In the genomic region with DNA sequence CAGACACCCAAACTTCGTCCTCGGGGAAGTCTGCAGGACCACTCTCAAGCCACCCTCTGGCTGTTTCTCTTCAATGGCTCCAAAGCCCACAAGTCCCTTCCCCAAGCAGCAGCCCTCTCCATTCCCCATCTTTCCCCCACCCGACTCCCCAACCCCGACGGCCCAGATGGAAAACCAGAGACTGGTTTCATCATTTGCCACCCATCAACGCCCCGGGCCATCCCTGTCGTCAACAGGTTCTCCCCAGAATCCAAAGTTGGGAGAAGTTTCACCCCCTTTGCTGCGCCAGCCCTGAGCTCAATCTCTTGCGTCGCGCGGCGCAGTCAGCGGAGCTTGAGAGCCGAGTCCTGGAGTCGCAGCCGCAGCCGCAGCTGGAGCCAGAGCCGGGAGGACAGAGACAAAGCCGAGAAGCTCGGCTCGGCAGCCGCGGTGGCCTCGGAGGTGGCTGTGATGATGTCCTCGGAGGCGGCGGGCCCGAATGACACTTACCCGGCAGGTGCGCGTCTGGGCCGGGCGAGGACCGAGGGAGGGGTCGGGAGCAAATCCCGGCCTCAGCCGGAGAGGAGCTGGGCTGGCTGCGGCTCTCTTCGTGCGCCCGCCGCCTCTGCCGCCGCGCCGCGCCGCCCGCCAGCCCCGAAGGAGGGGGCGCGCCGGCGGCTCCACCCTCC, we compare ENCODE assay signal across 8 mouse cellular contexts. TPM values are rescaled to one million over a fixed set of nuclear protein-coding genes. Genes with fewer than 3 reads are reported as not detected.
DNase-seq lines count a peak whose midpoint lies in the region; ATAC-seq and TF ChIP-seq lines count a peak whose summit lies in the region.

No protein-coding gene starts in this region.

- no peaks in the 10 kb centered on the region for H3K9me3 ChIP-seq in hindbrain, embryonic 12.5 days (replicated peaks)
- H3K9me3 ChIP-seq in neural tube, embryonic 11.5 days (ENCODE audit: control insufficient read depth, low read length) = no peaks in the 10 kb centered on the region

- ATAC-seq in hindbrain, embryonic 12.5 days (ENCODE audit: low FRiP score) = peak; percentile 21; the same call in 1 of the 2 replicates
- ATAC-seq in neural tube, embryonic 11.5 days (ENCODE audit: insufficient read depth, low FRiP score, low TSS enrichment) = no peak

- peaks cover 29% of the 10 kb centered on the region for H3K4me1 ChIP-seq in hindbrain, embryonic 12.5 days
- H3K4me1 ChIP-seq in neural tube, embryonic 11.5 days (ENCODE audit: control insufficient read depth, insufficient read depth, low read length) = peaks cover 3% of the 10 kb centered on the region; the same call in 1 of the 2 replicates
- H3K4me1 ChIP-seq in thymus, adult 2 months (replicated peaks; ENCODE audit: control insufficient read depth, insufficient read depth, low read length) = no peaks in the 10 kb centered on the region

- H3K36me3 ChIP-seq in hindbrain, embryonic 12.5 days = no peaks in the 10 kb centered on the region
- no peaks in the 10 kb centered on the region for H3K36me3 ChIP-seq in neural tube, embryonic 11.5 days (ENCODE audit: control insufficient read depth, insufficient read depth, low read length)
- no peaks in the 10 kb centered on the region for H3K36me3 ChIP-seq in thymus, adult 2 months (ENCODE audit: control insufficient read depth, insufficient read depth, low read length)

- DNase-seq in kidney, postnatal 4 days = peak; percentile 42 to 45
- no peak for DNase-seq in kidney, adult 11 months
- DNase-seq in embryo, embryonic 10.5 days (ENCODE audit: low spot score) = peak; percentile 63
- DNase-seq in neural tube, embryonic 11.5 days (ENCODE audit: low spot score) = peak; percentile 65
- DNase-seq in c-Kit-positive CD71-positive TER-119-positive erythroid progenitor cells, embryonic 14.5 days (ENCODE audit: low spot score) = no peak
- DNase-seq in thymus, adult 2 months = no peak
- no peak for DNase-seq in gastrocnemius, postnatal 25 days

- H3K4me2 ChIP-seq in hindbrain, embryonic 12.5 days (replicated peaks) = peak overlapping the region; percentile 75
- H3K4me2 ChIP-seq in neural tube, embryonic 11.5 days (ENCODE audit: low read depth) = peak overlapping the region; percentile 61

- peaks cover 89% of the 10 kb centered on the region for H3K27me3 ChIP-seq in hindbrain, embryonic 12.5 days
- H3K27me3 ChIP-seq in neural tube, embryonic 11.5 days (ENCODE audit: control insufficient read depth, insufficient read depth, low read length) = peaks cover 79% of the 10 kb centered on the region
- H3K27me3 ChIP-seq in thymus, adult 2 months (ENCODE audit: control insufficient read depth, insufficient read depth, low read length) = peaks cover 6% of the 10 kb centered on the region; the same call in 1 of the 2 replicates

- peak overlapping the region; percentile 63 for H3K9ac ChIP-seq in hindbrain, embryonic 12.5 days
- peak overlapping the region; percentile 58 for H3K9ac ChIP-seq in neural tube, embryonic 11.5 days (ENCODE audit: low read length)

- H3K4me3 ChIP-seq in hindbrain, embryonic 12.5 days = peak overlapping the region; percentile 47
- peak overlapping the region; percentile 34 for H3K4me3 ChIP-seq in neural tube, embryonic 11.5 days (ENCODE audit: low read depth, low read length)
- H3K4me3 ChIP-seq in thymus, adult 2 months (ENCODE audit: control insufficient read depth, insufficient read depth, low read length) = no peak overlapping the region

- TF ChIP-seq CTCF in thymus, adult 2 months (IDR thresholded peaks at IDR 0.05; ENCODE audit: borderline replicate concordance, control insufficient read depth, extremely low read depth, insufficient read depth, low read length, poor library complexity) = no peak

- H3K27ac ChIP-seq in hindbrain, embryonic 12.5 days = 0 out of 2 replicates have a peak overlapping the region, but pooled peaks have one; percentile 62
- peak overlapping the region; percentile 27; the same call in 1 of the 2 replicates for H3K27ac ChIP-seq in neural tube, embryonic 11.5 days (ENCODE audit: low read depth, low read length)
- no peak overlapping the region for H3K27ac ChIP-seq in thymus, adult 2 months (ENCODE audit: control insufficient read depth, insufficient read depth, low read length)

- TF ChIP-seq POLR2A in thymus, adult 2 months (IDR thresholded peaks at IDR 0.05; ENCODE audit: control insufficient read depth, extremely low read depth, insufficient read depth, low read length, poor library complexity) = no peak

- under 1% methylated on average over 45 of the region's 56 CpGs for WGBS in hindbrain, embryonic 12.5 days
- WGBS in neural tube, embryonic 11.5 days = 4% methylated on average over 36 of the region's 56 CpGs
- 4% methylated on average over 54 of the region's 56 CpGs for WGBS in thymus, adult 2 months

RNA-seq across cellular contexts. Expression of a gene that starts 0.7 kb away (rescaled TPM):
- polyA plus RNA-seq in hindbrain, embryonic 12.5 days (2016; fragmentation: Nextera tagmentation; extraction: Ambion mirVana) = 29.2 and 33.6 TPM in 2 replicates
- 28.3 and 36.8 TPM in 2 replicates for polyA plus RNA-seq in neural tube, embryonic 11.5 days (2014; fragmentation: Nextera tagmentation; extraction: Ambion mirVana)
- 1.7 and 2.4 TPM in 2 replicates for polyA plus RNA-seq in thymus, adult 2 months (2012; rRNA removed)
- not detected for total RNA-seq in gastrocnemius, postnatal 25 days (2021)

RNA-seq across cellular contexts. Expression of a gene that starts 27.4 kb away (rescaled TPM):
- polyA plus RNA-seq in hindbrain, embryonic 12.5 days (2016; fragmentation: Nextera tagmentation; extraction: Ambion mirVana) = 3.6 and 9.3 TPM in 2 replicates
- polyA plus RNA-seq in neural tube, embryonic 11.5 days (2014; fragmentation: Nextera tagmentation; extraction: Ambion mirVana) = 0.46 and 0.88 TPM in 2 replicates
- polyA plus RNA-seq in thymus, adult 2 months (2012; rRNA removed) = 0.10 and 0.23 TPM in 2 replicates
- total RNA-seq in gastrocnemius, postnatal 25 days (2021) = not detected

RNA-seq across cellular contexts. Expression of a gene that starts 30.9 kb away (rescaled TPM):
- not detected in 2 replicates for polyA plus RNA-seq in hindbrain, embryonic 12.5 days (2016; fragmentation: Nextera tagmentation; extraction: Ambion mirVana)
- not detected in 2 replicates for polyA plus RNA-seq in neural tube, embryonic 11.5 days (2014; fragmentation: Nextera tagmentation; extraction: Ambion mirVana)
- polyA plus RNA-seq in thymus, adult 2 months (2012; rRNA removed) = 0.62 and 0.64 TPM in 2 replicates
- not detected for total RNA-seq in gastrocnemius, postnatal 25 days (2021)

RNA-seq across cellular contexts. Expression of a gene that starts 34.7 kb away (rescaled TPM):
- 0.14 and 0.64 TPM in 2 replicates for polyA plus RNA-seq in hindbrain, embryonic 12.5 days (2016; fragmentation: Nextera tagmentation; extraction: Ambion mirVana)
- 0.40 and 0.45 TPM in 2 replicates for polyA plus RNA-seq in neural tube, embryonic 11.5 days (2014; fragmentation: Nextera tagmentation; extraction: Ambion mirVana)
- polyA plus RNA-seq in thymus, adult 2 months (2012; rRNA removed) = 0.09 TPM in 1 of 2 replicates, not detected in the other
- total RNA-seq in gastrocnemius, postnatal 25 days (2021) = 1 to 10 TPM; 2.1 to 3.5 TPM

RNA-seq across cellular contexts. Expression of a gene that starts 48.8 kb away (rescaled TPM):
- 0.90 and 3.0 TPM in 2 replicates for polyA plus RNA-seq in hindbrain, embryonic 12.5 days (2016; fragmentation: Nextera tagmentation; extraction: Ambion mirVana)
- polyA plus RNA-seq in neural tube, embryonic 11.5 days (2014; fragmentation: Nextera tagmentation; extraction: Ambion mirVana) = 5.0 TPM in 2 replicates
- 0.15 and 0.27 TPM in 2 replicates for polyA plus RNA-seq in thymus, adult 2 months (2012; rRNA removed)
- total RNA-seq in gastrocnemius, postnatal 25 days (2021) = 1 to 10 TPM in 1 of 2 experiments, under 1 TPM in 1; 0.15 to 1.4 TPM

Comparison
In these comparisons a context has a peak if more than half of its experiments do, and no peak if none do; other contexts are left out.
1. DNase-seq: peak in kidney, postnatal 4 days (2 of 2), embryo, embryonic 10.5 days (single experiment) and neural tube, embryonic 11.5 days (single experiment); none in kidney, adult 11 months (single experiment), c-Kit-positive CD71-positive TER-119-positive erythroid progenitor cells, embryonic 14.5 days (single experiment), thymus, adult 2 months (single experiment) and gastrocnemius, postnatal 25 days (single experiment).